Mouse (Mus musculus) left cerebral cortex, postnatal 4 days (tissue): Measurements from ENCODE around the gene Gm17374. TPM values are rescaled to one million over a fixed set of nuclear protein-coding genes. Genes with fewer than 3 reads are reported as not detected.
"Not testable (repeated sequence)": the region's sequence is repeated elsewhere in the genome, so short reads cannot be mapped to it uniquely, and the experiment has no call there.

Source experiments
- DNase-seq: peaks from one replicate; pipeline ENCODE4 v3.0.0-alpha.2; 2022
- intact Hi-C: fragments of 180-260 bp; cut with DNase I; formaldehyde crosslinking; loops from one replicate; pipeline ENCODE4 v1.15.1; 2025
- total RNA-seq, 2 experiments: library from RNA; stranded (reverse); gene quantifications; 2 replicates each; pipeline ENCODE4 v1.2.3; 2021

Gene Gm17374
- total RNA-seq: not detected

- intact Hi-C loops: loop anchor here (10.0 kb wide), 1 partner anchor 557 kb away; no protein-coding TSS in a partner anchor
- DNase-seq: not testable (repeated sequence)
Observed at GRCm38 (mm10) chr2:140151743-140152142, at the start of gene Gm17374. TSS of gene Gm17374 (plus strand) at chr2:140152043.

- no peak for DNase-seq
- intact Hi-C loops: no loop called here
Observed at GRCm38 (mm10) chr2:140104951-140105350, 46.9 kb upstream of the Gm17374 start.

GRCm38 (mm10) chr2:140107641-140108040 is 44.2 kb upstream of the Gm17374 start:
- DNase-seq: no peak
- intact Hi-C loops: no loop called here

GRCm38 (mm10) chr2:140108945-140109344 is 42.9 kb upstream of the Gm17374 start:
- DNase-seq: no peak
- intact Hi-C loops: no loop called here

- intact Hi-C loops: no loop called here
- DNase-seq: no peak
Observed at GRCm38 (mm10) chr2:140113851-140114250, 38.0 kb upstream of the Gm17374 start.

GRCm38 (mm10) chr2:140125516-140125915 is 26.3 kb upstream of the Gm17374 start:
- DNase-seq: no peak
- intact Hi-C loops: no loop called here

- intact Hi-C loops: loop anchor here (5.0 to 10.0 kb wide), 2 partner anchors 564 to 737 kb away; no protein-coding TSS in a partner anchor
- no peak for DNase-seq
Observed at GRCm38 (mm10) chr2:140159186-140159730, 7.4 kb downstream of the Gm17374 start.

GRCm38 (mm10) chr2:140163351-140163854 is 11.6 kb downstream of the Gm17374 start:
- intact Hi-C loops: no loop called here
- no peak for DNase-seq

- DNase-seq: no peak
- intact Hi-C loops: no loop called here
Observed at GRCm38 (mm10) chr2:140169057-140169456, 17.2 kb downstream of the Gm17374 start.

GRCm38 (mm10) chr2:140170127-140170802 is 18.4 kb downstream of the Gm17374 start, which contains the start of the genes Esf1 and Ndufaf5:
TSS of gene Esf1 (minus strand) at chr2:140170564.
TSS of gene Ndufaf5 (plus strand) at chr2:140170649.
- intact Hi-C loops: loop anchor here (10.0 kb wide), 1 partner anchor 225 kb away; the partner anchor contains the start of gene Macrod2
- peak; percentile 97 for DNase-seq

GRCm38 (mm10) chr2:140170803-140171553 is 19.1 kb downstream of the Gm17374 start:
- intact Hi-C loops: loop anchor here (10.0 kb wide), 1 partner anchor 224 kb away; the partner anchor contains the start of gene Macrod2
- DNase-seq: no peak

- intact Hi-C loops, DNase-seq: not testable (repeated sequence)
Observed at GRCm38 (mm10) chr2:140185685-140186210, 33.9 kb downstream of the Gm17374 start.

GRCm38 (mm10) chr2:140200713-140201112 is 48.9 kb downstream of the Gm17374 start:
- DNase-seq: no peak
- intact Hi-C loops: no loop called here

- intact Hi-C loops: no loop called here
Observed at GRCm38 (mm10) chr2:140202573-140202972, 50.7 kb downstream of the Gm17374 start.

More at GRCm38 (mm10) chr2:140202573-140202972, 50.7 kb downstream of the Gm17374 start:
- DNase-seq: no peak

Other genes starting within 250 kb of the Gm17374 start
- 10 to 100 TPM; 22.9 to 23.5 TPM for gene Tasp1, start 85.2 kb upstream of the Gm17374 start, total RNA-seq
- gene Esf1, start 18.5 kb downstream of the Gm17374 start, total RNA-seq: 10 to 100 TPM; 18.7 to 19.3 TPM
- 10 to 100 TPM; 50.1 to 55.1 TPM for gene Ndufaf5, start 18.6 kb downstream of the Gm17374 start, total RNA-seq
- not detected for gene Sel1l2, start 237.7 kb downstream of the Gm17374 start, total RNA-seq
- gene Macrod2, start 243.3 kb downstream of the Gm17374 start, total RNA-seq: 100 to 1,000 TPM in 1 of 2 experiments, 10 to 100 TPM in 1; 99.1 to 108 TPM